Mouse (Mus musculus): ENCODE data around the gene Adgrb2. TPM values are rescaled to one million over a fixed set of nuclear protein-coding genes. Genes with fewer than 3 reads are reported as not detected.

Adgrb2 gene
- polyA plus RNA-seq, 1 experiment = 1.7 TPM

DNA sequence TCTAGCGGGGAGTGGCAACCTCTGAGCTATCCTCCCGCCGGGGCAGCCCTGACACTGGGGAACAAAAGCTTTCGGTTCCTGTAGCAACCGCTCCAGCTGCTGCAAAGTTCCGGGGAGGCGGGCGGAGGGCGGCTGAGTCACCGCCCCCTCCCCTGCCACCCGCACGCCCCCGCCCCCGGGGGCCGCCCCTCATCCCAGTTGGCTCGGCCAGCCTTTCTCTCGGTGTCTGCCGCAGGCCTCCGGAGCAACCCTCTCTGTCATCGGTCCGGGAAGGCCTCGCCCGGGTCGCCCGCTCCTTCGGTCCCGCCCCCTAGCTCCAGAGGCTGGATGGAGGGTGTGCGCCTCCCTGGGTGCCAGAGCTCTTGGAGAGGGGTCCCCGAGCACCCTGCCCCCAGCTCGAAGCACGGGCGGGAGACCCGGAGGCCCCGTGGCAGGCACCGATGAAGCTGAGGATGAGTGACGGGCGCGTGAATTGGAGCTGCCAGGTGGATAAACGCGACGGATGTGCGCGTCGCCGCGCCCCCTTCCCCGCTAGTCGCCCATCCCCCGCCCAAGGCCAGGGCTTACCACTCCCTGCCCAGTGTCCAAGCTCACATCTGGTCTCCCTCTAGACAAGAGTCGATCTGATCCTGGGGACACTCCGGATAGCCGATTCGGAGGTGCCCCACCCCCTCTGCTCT, 3.3 kb downstream of the Adgrb2 start:
- Histone ChIP-seq H3K36me3 (ENCODE audit: control insufficient read depth, insufficient read depth, low read length) (no peaks in the 10 kb centered on the region), H3K27ac (ENCODE audit: insufficient read depth, low read depth, low read length) (no peak overlapping the region), H3K4me3 (ENCODE audit: low read depth, low read length) (peak overlapping the region; percentile 47), H3K27me3 (ENCODE audit: control insufficient read depth, insufficient read depth, low read length) (peaks cover 58% of the 10 kb centered on the region), H3K4me1 (ENCODE audit: control insufficient read depth, insufficient read depth, insufficient read length, low read length) (peaks cover 12% of the 10 kb centered on the region; the same call in 1 of the 2 replicates)
- WGBS = under 1% methylated on average over 50 of the region's 53 CpGs
- TF ChIP-seq CTCF (IDR thresholded peaks at IDR 0.05; ENCODE audit: extremely low read depth, insufficient read length, insufficient replicate concordance, low read depth, low read length) (no peak), POLR2A (IDR thresholded peaks at IDR 0.05; ENCODE audit: low read depth, low read length) (no peak)

DNA sequence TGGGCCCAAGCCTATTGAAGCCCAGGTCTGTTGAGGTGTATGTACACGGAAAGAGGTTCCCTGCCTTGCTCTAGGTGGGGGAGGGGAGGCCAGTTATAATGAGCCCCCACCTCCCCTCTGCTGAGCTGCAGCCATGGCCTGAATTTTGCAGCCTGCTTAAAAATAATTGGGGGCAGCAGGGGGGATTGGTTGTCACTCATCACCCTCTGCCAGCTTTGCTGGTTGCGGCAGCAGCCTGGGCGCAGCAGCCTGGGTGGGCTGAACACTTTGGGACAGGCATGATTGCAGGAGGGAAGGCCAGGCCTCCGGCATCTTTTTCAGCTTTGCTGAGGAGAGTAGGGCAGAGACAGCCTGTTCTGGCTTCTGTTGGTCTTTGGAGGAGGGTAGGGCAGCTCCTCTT, 5.3 kb downstream of the Adgrb2 start:
- WGBS = 86% methylated on average over 4 of the region's 4 CpGs
- Histone ChIP-seq H3K36me3 (ENCODE audit: control insufficient read depth, insufficient read depth, low read length) (no peaks in the 10 kb centered on the region), H3K27ac (ENCODE audit: insufficient read depth, low read depth, low read length) (no peak overlapping the region), H3K4me1 (ENCODE audit: control insufficient read depth, insufficient read depth, insufficient read length, low read length) (peaks cover 10% of the 10 kb centered on the region; the same call in 1 of the 2 replicates), H3K4me3 (ENCODE audit: low read depth, low read length) (no peak overlapping the region), H3K27me3 (ENCODE audit: control insufficient read depth, insufficient read depth, low read length) (peaks cover 38% of the 10 kb centered on the region)
- TF ChIP-seq POLR2A (IDR thresholded peaks at IDR 0.05; ENCODE audit: low read depth, low read length) = no peak
- TF ChIP-seq CTCF (IDR thresholded peaks at IDR 0.05; ENCODE audit: extremely low read depth, insufficient read length, insufficient replicate concordance, low read depth, low read length) = no peak

DNA sequence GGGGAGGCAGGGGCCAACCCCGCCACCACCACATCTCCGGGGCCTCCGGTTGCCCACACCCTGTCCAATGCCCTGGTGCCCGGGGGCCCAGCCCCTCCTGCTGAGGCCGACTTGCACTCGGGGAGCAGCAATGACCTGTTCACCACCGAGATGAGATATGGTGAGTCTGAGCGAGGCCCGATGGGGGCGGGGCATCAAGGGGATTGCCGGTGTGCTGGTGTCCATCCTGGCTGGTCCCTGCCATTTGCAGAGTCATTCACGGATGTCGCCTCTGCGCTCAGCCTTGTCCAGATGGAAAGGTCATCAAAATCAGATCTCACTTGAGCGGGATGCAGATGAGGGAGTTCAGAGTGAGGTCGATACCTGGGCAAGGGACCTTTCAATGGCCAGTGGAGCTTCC, 8.1 kb downstream of the Adgrb2 start:
- Histone ChIP-seq H3K27ac (ENCODE audit: insufficient read depth, low read depth, low read length) (no peak overlapping the region), H3K36me3 (ENCODE audit: control insufficient read depth, insufficient read depth, low read length) (no peaks in the 10 kb centered on the region), H3K27me3 (ENCODE audit: control insufficient read depth, insufficient read depth, low read length) (peaks cover 10% of the 10 kb centered on the region), H3K4me1 (ENCODE audit: control insufficient read depth, insufficient read depth, insufficient read length, low read length) (no peaks in the 10 kb centered on the region), H3K4me3 (ENCODE audit: low read depth, low read length) (no peak overlapping the region)
- no peak for TF ChIP-seq CTCF (IDR thresholded peaks at IDR 0.05; ENCODE audit: extremely low read depth, insufficient read length, insufficient replicate concordance, low read depth, low read length)
- TF ChIP-seq POLR2A (IDR thresholded peaks at IDR 0.05; ENCODE audit: low read depth, low read length) = no peak
- WGBS = 70% methylated on average over 16 of the region's 16 CpGs

DNA sequence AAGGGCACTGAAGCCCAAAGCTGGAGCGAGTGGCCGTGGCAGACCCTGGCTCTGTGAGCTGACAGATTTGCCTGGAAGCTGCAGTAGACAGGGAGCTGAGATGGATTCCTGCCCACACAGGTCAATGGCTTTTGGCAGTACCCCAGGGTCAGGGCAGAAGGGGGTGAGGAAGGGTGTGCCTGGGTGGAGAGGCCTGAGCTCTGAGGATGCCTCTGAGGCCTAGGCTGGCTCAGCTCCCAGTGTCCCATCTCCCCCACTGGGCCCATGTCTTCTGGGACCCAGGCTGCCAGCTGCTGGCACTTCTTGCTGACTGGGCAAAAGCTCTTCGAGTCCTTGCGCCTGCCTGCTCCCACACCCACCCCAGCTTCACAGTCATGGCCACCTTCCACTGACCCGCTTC, 8.5 kb downstream of the Adgrb2 start:
- H3K27ac ChIP-seq (ENCODE audit: insufficient read depth, low read depth, low read length) = no peak overlapping the region
- TF ChIP-seq POLR2A (IDR thresholded peaks at IDR 0.05; ENCODE audit: low read depth, low read length) (no peak), CTCF (IDR thresholded peaks at IDR 0.05; ENCODE audit: extremely low read depth, insufficient read length, insufficient replicate concordance, low read depth, low read length) (no peak)
- 93% methylated on average over 5 of the region's 5 CpGs for WGBS
- no peaks in the 10 kb centered on the region for H3K4me1 ChIP-seq (ENCODE audit: control insufficient read depth, insufficient read depth, insufficient read length, low read length)
- no peaks in the 10 kb centered on the region for H3K36me3 ChIP-seq (ENCODE audit: control insufficient read depth, insufficient read depth, low read length)
- H3K4me3 ChIP-seq (ENCODE audit: low read depth, low read length) = no peak overlapping the region
- H3K27me3 ChIP-seq (ENCODE audit: control insufficient read depth, insufficient read depth, low read length) = peaks cover 5% of the 10 kb centered on the region

DNA sequence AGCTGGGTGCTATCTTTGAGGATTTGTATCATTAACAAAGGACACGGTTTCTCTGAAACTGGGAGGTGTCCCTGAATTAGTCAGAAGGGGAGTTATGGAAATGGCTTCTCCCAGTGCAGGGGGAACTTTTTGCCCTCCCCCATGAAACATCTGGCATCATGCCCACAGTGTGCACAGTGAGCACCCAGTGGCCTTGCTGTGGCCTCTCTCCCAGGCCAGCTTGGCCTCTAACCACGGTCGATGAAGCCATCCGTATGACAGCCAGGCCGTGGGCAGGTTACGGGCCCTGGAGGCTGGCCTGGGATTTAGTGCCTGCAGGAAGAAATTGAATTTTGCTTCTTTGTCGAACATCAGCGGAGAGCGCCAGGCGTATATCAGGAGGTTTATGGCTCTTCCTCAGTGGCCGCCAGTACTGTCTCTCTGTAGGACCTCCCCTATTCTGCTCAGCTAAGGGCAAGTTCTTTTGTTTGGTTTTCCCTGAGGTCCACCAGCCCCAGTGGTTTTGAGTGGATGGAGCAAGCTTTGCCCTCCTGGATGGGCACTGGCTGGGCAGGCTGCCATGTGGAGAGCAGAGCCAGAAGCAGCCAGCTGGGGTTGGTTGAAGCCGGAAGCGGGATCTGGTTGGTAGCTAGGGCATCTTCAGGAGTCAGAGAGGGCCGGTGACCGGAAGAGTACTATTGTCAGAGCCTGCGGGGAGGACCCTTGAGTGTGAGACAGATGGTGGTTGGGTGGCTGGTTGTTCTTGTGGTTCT, 9.4 kb downstream of the Adgrb2 start:
- WGBS = 70% methylated on average over 16 of the region's 16 CpGs
- H3K4me3 ChIP-seq (ENCODE audit: low read depth, low read length) = no peak overlapping the region
- H3K36me3 ChIP-seq (ENCODE audit: control insufficient read depth, insufficient read depth, low read length) = no peaks in the 10 kb centered on the region
- H3K4me1 ChIP-seq (ENCODE audit: control insufficient read depth, insufficient read depth, insufficient read length, low read length) = no peaks in the 10 kb centered on the region
- H3K27ac ChIP-seq (ENCODE audit: insufficient read depth, low read depth, low read length) = no peak overlapping the region
- no peaks in the 10 kb centered on the region; the same call in none of the 2 replicates for H3K27me3 ChIP-seq (ENCODE audit: control insufficient read depth, insufficient read depth, low read length)
- TF ChIP-seq CTCF (IDR thresholded peaks at IDR 0.05; ENCODE audit: extremely low read depth, insufficient read length, insufficient replicate concordance, low read depth, low read length) (no peak), POLR2A (IDR thresholded peaks at IDR 0.05; ENCODE audit: low read depth, low read length) (no peak)

DNA sequence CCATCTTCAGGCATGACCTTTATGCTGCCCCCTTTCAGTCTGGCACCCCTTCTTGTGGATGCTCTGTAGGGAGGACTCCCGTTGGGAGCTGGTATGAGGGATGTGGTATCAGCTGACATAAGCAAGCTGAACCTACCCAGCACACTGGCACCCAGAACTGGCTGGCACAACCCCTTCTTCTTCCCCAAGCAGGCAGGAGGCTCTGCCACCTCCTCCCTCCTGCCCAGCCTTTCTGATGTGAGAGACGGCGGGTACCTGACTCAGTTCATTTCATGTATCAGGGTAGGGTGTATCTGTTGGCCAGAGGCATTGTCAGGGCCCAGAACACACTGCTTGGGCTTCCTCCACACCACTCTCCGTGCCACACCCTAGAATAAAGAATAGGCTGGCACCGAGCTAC, 10.1 kb downstream of the Adgrb2 start:
- H3K36me3 ChIP-seq (ENCODE audit: control insufficient read depth, insufficient read depth, low read length) = no peaks in the 10 kb centered on the region
- 50% methylated on average over 5 of the region's 5 CpGs for WGBS
- no peaks in the 10 kb centered on the region; the same call in none of the 2 replicates for H3K27me3 ChIP-seq (ENCODE audit: control insufficient read depth, insufficient read depth, low read length)
- no peaks in the 10 kb centered on the region for H3K4me1 ChIP-seq (ENCODE audit: control insufficient read depth, insufficient read depth, insufficient read length, low read length)
- no peak for TF ChIP-seq CTCF (IDR thresholded peaks at IDR 0.05; ENCODE audit: extremely low read depth, insufficient read length, insufficient replicate concordance, low read depth, low read length)
- no peak for TF ChIP-seq POLR2A (IDR thresholded peaks at IDR 0.05; ENCODE audit: low read depth, low read length)
- H3K27ac ChIP-seq (ENCODE audit: insufficient read depth, low read depth, low read length) = no peak overlapping the region
- H3K4me3 ChIP-seq (ENCODE audit: low read depth, low read length) = no peak overlapping the region

DNA sequence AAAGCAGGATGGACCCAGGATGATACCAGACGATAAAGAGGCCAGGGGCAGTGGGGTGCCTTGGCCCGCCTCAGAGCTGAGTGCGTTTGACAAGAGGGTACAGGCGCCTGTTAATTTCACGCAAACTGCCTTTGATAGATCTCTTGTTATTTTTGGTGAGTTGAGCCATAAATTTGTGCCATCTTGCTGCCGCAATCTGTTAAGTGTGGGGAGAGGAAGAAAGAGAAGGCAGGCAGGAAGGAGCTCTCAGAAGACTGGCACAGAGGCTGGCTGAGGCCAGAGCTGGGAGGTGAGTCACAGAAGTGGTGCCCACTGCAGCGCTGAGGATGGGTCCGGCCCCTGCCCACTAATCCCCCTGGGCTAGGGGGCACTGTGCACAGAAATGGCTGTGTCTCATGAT, 10.6 kb downstream of the Adgrb2 start:
- Histone ChIP-seq H3K27me3 (ENCODE audit: control insufficient read depth, insufficient read depth, low read length) (no peaks in the 10 kb centered on the region; the same call in 1 of the 2 replicates), H3K27ac (ENCODE audit: insufficient read depth, low read depth, low read length) (no peak overlapping the region), H3K4me3 (ENCODE audit: low read depth, low read length) (no peak overlapping the region), H3K4me1 (ENCODE audit: control insufficient read depth, insufficient read depth, insufficient read length, low read length) (no peaks in the 10 kb centered on the region), H3K36me3 (ENCODE audit: control insufficient read depth, insufficient read depth, low read length) (no peaks in the 10 kb centered on the region)
- TF ChIP-seq CTCF (IDR thresholded peaks at IDR 0.05; ENCODE audit: extremely low read depth, insufficient read length, insufficient replicate concordance, low read depth, low read length) (no peak), POLR2A (IDR thresholded peaks at IDR 0.05; ENCODE audit: low read depth, low read length) (no peak)
- WGBS = 86% methylated on average over 8 of the region's 8 CpGs

Measured in small intestine, adult 2 months (tissue).